Mouse (Mus musculus) cerebellum, adult 2 months (tissue): ENCODE results near the gene Hs1bp3. TPM values are rescaled to one million over a fixed set of nuclear protein-coding genes. Genes with fewer than 3 reads are reported as not detected.

Experiments
- DNase-seq, 2 experiments: peaks; one replicate each; pipeline ENCODE4 v3.0.0; 2021
- H3K27ac ChIP-seq: fragments of 200-500 bp; 2 replicates; pipeline ENCODE4 v1.5.1; 2012; ENCODE audit warnings: low read length, control low read depth, inconsistent platforms; ENCODE audit not compliant: insufficient read depth
- H3K27me3 ChIP-seq: fragments of 200-500 bp; 2 replicates; pipeline ENCODE4 v1.6.1; 2012; ENCODE audit warnings: inconsistent platforms, mild to moderate bottlenecking, low read length, moderate library complexity; ENCODE audit not compliant: control insufficient read depth, insufficient read depth
- H3K4me1 ChIP-seq: fragments of 200-500 bp; 2 replicates; pipeline ENCODE4 v1.6.1; 2011; ENCODE audit warnings: low read length; ENCODE audit not compliant: control insufficient read depth, insufficient read depth
- H3K4me3 ChIP-seq: fragments of 200-500 bp; replicated peaks from 2 replicates; pipeline ENCODE3; 2011; ENCODE audit warnings: mild to moderate bottlenecking, low read depth, low read length, control low read depth; ENCODE audit not compliant: insufficient read depth
- CTCF ChIP-seq: fragments of 200-500 bp; IDR thresholded peaks from 2 replicates; pipeline ENCODE4 v1.5.1; 2011; ENCODE audit warnings: low read depth, mild to moderate bottlenecking, control low read depth, low read length, moderate library complexity, borderline replicate concordance; ENCODE audit not compliant: insufficient read depth
- POLR2A ChIP-seq: fragments of 200-500 bp; IDR thresholded peaks from 2 replicates; pipeline ENCODE4 v1.6.1; 2011; ENCODE audit warnings: low read length, control low read depth, borderline replicate concordance; ENCODE audit not compliant: insufficient read depth
- WGBS: fragments of 180-500 bp; shearing (Covaris S2); methylation state at CpG from one replicate; pipeline ENCODE4 v1.1.7; 2018; 5-methylcytosine and 5-hydroxymethylcytosine counted together
- polyA plus RNA-seq: library from polyadenylated mRNA; depleted of rRNA; stranded (reverse); fragments of >200 nt; gene quantifications from 2 replicates; pipeline ENCODE4 v1.2.3, GENCODE M21; 2012

Hs1bp3 gene
- polyA plus RNA-seq, 1 experiment: 15.8 TPM

GRCm38 (mm10) chr12:8299143-8300110 is 13.8 kb upstream of the Hs1bp3 start:
- 9% methylated on average over 34 of the region's 34 CpGs for WGBS
- no peak for TF ChIP-seq POLR2A
- no peak for TF ChIP-seq CTCF
- Histone ChIP-seq H3K4me3 (no peak overlapping the region), H3K27me3 (peaks cover 8% of the 10 kb centered on the region; the same call in 1 of the 2 replicates), H3K4me1 (no peaks in the 10 kb centered on the region), H3K27ac (no peak overlapping the region)
- no peak for DNase-seq

GRCm38 (mm10) chr12:8300111-8300480 is 13.1 kb upstream of the Hs1bp3 start:
- Histone ChIP-seq H3K27me3 (peaks cover 8% of the 10 kb centered on the region; the same call in 1 of the 2 replicates), H3K4me3 (no peak overlapping the region), H3K4me1 (no peaks in the 10 kb centered on the region), H3K27ac (no peak overlapping the region)
- no peak for DNase-seq
- 84% methylated on average over 10 of the region's 10 CpGs for WGBS
- TF ChIP-seq CTCF (no peak), POLR2A (no peak)

DNA sequence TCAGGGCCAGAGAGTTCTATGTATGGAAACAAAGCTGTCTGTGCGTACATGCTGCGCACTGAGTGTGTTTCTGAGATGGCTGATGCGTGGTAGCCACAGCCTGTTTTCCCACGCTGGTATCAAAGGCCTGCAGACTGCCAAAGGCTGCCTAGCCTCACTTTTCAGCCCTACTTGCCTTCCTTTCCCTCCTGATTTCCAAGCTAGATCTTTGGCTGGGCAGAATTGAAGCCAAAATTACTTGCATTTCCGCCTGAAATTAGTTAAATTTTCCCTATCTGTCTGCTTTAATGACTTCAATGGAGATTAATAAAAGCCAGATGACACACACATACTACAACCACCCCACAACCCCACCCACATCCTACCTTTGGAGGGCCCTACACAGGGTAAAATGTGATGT is 12.7 kb upstream of the Hs1bp3 start:
- 94% methylated on average over 5 of the region's 5 CpGs for WGBS

GRCm38 (mm10) chr12:8301011-8301814 is 12.0 kb upstream of the Hs1bp3 start:
- peaks cover 8% of the 10 kb centered on the region; the same call in 1 of the 2 replicates for H3K27me3 ChIP-seq
- no peak overlapping the region for H3K4me3 ChIP-seq
- WGBS: 11% methylated on average over 46 of the region's 46 CpGs
- H3K4me1 ChIP-seq: no peaks in the 10 kb centered on the region
- H3K27ac ChIP-seq: no peak overlapping the region
- TF ChIP-seq POLR2A: no peak
- no peak for DNase-seq

More for the DNA sequence above, 12.7 kb upstream of the Hs1bp3 start:
- peaks cover 8% of the 10 kb centered on the region; the same call in 1 of the 2 replicates for H3K27me3 ChIP-seq
- DNase-seq: no peak
- TF ChIP-seq POLR2A: no peak
- no peak for TF ChIP-seq CTCF
- no peak overlapping the region for H3K27ac ChIP-seq
- no peak overlapping the region for H3K4me3 ChIP-seq
- no peaks in the 10 kb centered on the region for H3K4me1 ChIP-seq

DNA sequence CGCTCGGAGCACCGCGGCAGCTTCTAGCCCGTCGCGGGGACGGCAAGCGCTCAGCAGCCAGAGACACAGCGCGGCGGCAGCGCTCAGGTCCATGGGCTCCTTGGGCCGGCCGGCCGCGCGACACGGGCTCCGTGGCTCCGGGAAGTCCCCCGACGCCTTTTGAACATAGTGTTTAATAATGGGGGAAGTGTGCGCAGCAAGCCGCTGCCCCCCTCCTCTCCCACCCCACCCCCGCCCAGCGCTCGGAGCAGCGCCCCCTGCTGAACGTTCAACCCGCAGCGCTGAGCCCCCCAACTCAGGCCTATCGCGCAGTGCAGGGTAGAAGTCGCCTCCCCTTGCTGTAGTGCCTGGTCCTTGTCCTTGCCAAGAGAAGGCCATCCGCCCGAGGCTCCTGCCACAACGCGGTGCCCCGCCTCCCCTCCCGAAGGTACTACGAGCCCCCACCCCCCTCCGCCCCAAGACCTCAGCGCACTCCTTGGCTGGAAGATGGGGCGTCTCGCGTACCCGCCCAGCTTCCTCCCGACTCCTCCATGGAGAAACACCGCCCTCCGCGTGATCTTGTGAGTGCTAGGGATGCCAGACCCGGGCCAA is 11.3 kb upstream of the Hs1bp3 start, which contains the start of gene Gdf7:
TSS of gene Gdf7 (minus strand) at position 114 of the 591 bp plus-strand sequence.
- DNase-seq: no peak
- Histone ChIP-seq H3K27me3 (peaks cover 8% of the 10 kb centered on the region; the same call in 1 of the 2 replicates), H3K4me3 (no peak within 1 kb of the TSS), H3K4me1 (no peaks in the 10 kb centered on the region), H3K27ac (no peak within 1 kb of the TSS)
- TF ChIP-seq POLR2A (no peak), CTCF (no peak)
- WGBS: 1% methylated on average over 53 of the region's 53 CpGs

GRCm38 (mm10) chr12:8305258-8305657 is 8.0 kb upstream of the Hs1bp3 start:
- Histone ChIP-seq H3K4me1 (no peaks in the 10 kb centered on the region), H3K4me3 (no peak overlapping the region), H3K27ac (no peak overlapping the region), H3K27me3 (peaks cover 7% of the 10 kb centered on the region; the same call in 1 of the 2 replicates)
- WGBS: 6% methylated on average over 2 of the region's 2 CpGs
- TF ChIP-seq CTCF: no peak
- TF ChIP-seq POLR2A: no peak
- DNase-seq: no peak

DNA sequence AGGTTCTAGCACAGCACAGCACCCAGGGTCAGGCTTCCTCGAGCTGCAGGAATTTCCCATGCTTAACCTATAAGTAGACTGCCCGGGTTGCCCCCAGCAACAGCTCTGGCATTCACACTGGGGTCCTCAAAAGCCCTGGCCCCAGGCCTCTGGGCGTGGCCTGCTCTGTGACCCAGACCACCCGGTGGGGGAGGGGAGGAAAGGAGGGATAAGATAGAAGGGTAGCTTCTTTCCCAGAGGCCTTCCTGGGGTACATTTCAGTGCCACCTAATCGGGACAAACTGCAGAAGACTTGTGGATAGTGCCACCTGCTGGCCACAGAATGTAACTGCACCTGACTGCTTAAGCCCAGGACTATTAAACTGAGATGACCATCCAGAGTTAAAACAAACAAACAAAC is 6.8 kb upstream of the Hs1bp3 start:
- H3K27ac ChIP-seq: no peak overlapping the region
- DNase-seq: peak; percentile 56 to 68
- TF ChIP-seq POLR2A (no peak), CTCF (peak; percentile 85; the same call in 1 of the 2 replicates)
- 3% methylated on average over 5 of the region's 5 CpGs for WGBS
- no peak overlapping the region for H3K4me3 ChIP-seq
- H3K27me3 ChIP-seq: peaks cover 6% of the 10 kb centered on the region; the same call in 1 of the 2 replicates
- H3K4me1 ChIP-seq: no peaks in the 10 kb centered on the region
